Mouse (Mus musculus): Measurements from ENCODE around the gene Fam192a.

GRCm38 (mm10) chr8:94604030-94604429 lies 2.2 kb upstream of the Fam192a start:
- TF ChIP-seq EP300 (IDR thresholded peaks at IDR 0.05; ENCODE audit: low read depth) (no peak), CTCF (IDR thresholded peaks at IDR 0.05; ENCODE audit: low read depth) (no peak)
